Mouse (Mus musculus) embryonic facial prominence, embryonic 14.5 days (tissue): ENCODE results near the gene Abhd11. TPM values are rescaled to one million over a fixed set of nuclear protein-coding genes. Genes with fewer than 3 reads are reported as not detected.
A peak's percentile ranks its signal among the peaks of the same experiment; 100 is the strongest.

Source experiments
- ATAC-seq: fragments of 200-750 bp; cut with Nextera tagmentation; 2 replicates; pipeline ENCODE4 v1.8.0; 2017; ENCODE audit warnings: low read depth, moderate number of reproducible peaks, moderate TSS enrichment
- DNase-seq: peaks from one replicate; pipeline ENCODE4 v3.0.0-alpha.2; 2015; ENCODE audit warnings: low spot score
- H3K27ac ChIP-seq: fragments of 300-500 bp; sonication (generic); replicated peaks from 2 replicates; pipeline ENCODE4 v1.5.1; 2014; ENCODE audit warnings: low read depth, mild to moderate bottlenecking, low read length, moderate library complexity
- H3K27me3 ChIP-seq: fragments of 300-500 bp; sonication (generic); replicated peaks from 2 replicates; pipeline ENCODE4 v1.6.1; 2014; ENCODE audit warnings: low read length; ENCODE audit not compliant: control insufficient read depth, insufficient read depth
- H3K36me3 ChIP-seq: fragments of 300-500 bp; sonication (generic); 2 replicates; pipeline ENCODE4 v1.6.1; 2014; ENCODE audit warnings: low read length, mixed read lengths; ENCODE audit not compliant: control insufficient read depth, insufficient read depth
- H3K4me1 ChIP-seq: fragments of 300-500 bp; sonication (generic); 2 replicates; pipeline ENCODE4 v1.6.1; 2014; ENCODE audit warnings: antibody characterized with exemption, low read length; ENCODE audit not compliant: control insufficient read depth, insufficient read depth
- H3K4me2 ChIP-seq: fragments of 300-500 bp; sonication (generic); 2 replicates; pipeline ENCODE4 v1.6.1; 2014; ENCODE audit warnings: low read depth, mild to moderate bottlenecking, low read length, moderate library complexity, mixed read lengths
- H3K4me3 ChIP-seq: fragments of 300-500 bp; sonication (generic); 2 replicates; pipeline ENCODE4 v1.5.1; 2014; ENCODE audit warnings: low read depth, mild to moderate bottlenecking, low read length
- H3K9ac ChIP-seq: fragments of 300-500 bp; sonication (generic); 2 replicates; pipeline ENCODE4 v1.6.1; 2014; ENCODE audit warnings: low read depth, mild to moderate bottlenecking, low read length, moderate library complexity, mixed read lengths
- H3K9me3 ChIP-seq: fragments of 300-500 bp; sonication (generic); 2 replicates; pipeline ENCODE4 v1.6.1; 2016; ENCODE audit warnings: low read length; ENCODE audit not compliant: control insufficient read depth
- WGBS: fragments of 180-500 bp; shearing (Covaris S2); extraction: QIAGEN DNeasy Blood & Tissue Kit; methylation state at CpG from one replicate; pipeline ENCODE4 v1.1.7; 2014; 5-methylcytosine and 5-hydroxymethylcytosine counted together
- polyA plus RNA-seq: library from polyadenylated mRNA; unstranded; fragments of >200 nt; fragmentation: Nextera tagmentation; extraction: Ambion mirVana; gene quantifications from 2 replicates; pipeline ENCODE4 v1.2.1, GENCODE M21; 2014

The Abhd11 gene
- polyA plus RNA-seq, 1 experiment from 2014 or later: 61.3 TPM

DNA sequence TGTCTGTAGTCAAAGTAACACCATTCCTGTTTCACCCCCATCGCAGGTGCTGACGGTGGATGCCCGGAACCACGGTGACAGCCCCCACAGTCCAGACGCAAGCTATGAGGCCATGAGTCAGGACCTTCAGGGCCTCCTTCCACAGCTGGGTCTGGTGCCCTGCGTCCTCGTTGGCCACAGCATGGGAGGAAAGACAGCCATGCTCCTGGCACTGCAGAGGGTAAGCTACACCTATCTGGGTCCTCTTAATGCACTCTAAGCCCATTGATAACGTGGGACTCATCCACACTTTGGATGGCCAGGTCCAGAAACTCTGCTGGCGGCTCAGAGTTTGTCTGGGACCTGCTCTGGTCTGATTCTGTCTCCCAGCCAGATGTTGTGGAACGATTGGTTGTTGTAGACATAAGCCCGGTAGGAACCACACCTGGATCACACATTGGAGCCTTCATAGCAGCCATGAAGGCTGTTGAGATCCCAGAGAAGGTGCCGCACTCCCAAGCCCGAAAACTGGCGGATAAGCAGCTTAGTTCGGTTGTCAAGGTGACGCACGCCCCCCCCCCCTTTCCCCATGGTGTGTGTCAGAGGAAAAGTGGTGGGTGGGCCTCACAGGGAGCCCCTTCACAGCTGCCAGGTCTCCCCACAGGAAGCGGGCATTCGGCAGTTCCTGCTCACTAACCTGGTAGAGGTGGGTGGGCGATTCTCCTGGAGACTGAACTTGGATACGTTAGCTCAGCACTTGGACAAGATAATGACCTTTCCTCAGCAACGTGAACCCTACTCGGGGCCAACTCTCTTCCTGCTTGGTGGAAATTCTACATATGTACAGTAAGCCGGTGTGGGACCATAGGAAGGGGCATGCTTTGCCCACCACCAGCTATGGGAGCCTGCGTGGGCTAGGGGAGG, 2.1 kb downstream of the Abhd11 start:
- H3K36me3 ChIP-seq: peaks cover 4% of the 10 kb centered on the region; the same call in 1 of the 2 replicates
- no peaks in the 10 kb centered on the region for H3K9me3 ChIP-seq
- H3K4me2 ChIP-seq: peak overlapping the region; percentile 67
- H3K4me1 ChIP-seq: peaks cover 19% of the 10 kb centered on the region
- H3K27me3 ChIP-seq: no peaks in the 10 kb centered on the region
- ATAC-seq: no peak
- no peak overlapping the region for H3K9ac ChIP-seq
- no peak for DNase-seq
- WGBS: 88% methylated on average over 25 of the region's 25 CpGs
- no peak overlapping the region; the same call in 1 of the 2 replicates for H3K4me3 ChIP-seq
- H3K27ac ChIP-seq: no peak overlapping the region

GRCm38 (mm10) chr5:135011809-135012613, 3.1 kb downstream of the Abhd11 start:
- no peak overlapping the region for H3K27ac ChIP-seq
- peaks cover 4% of the 10 kb centered on the region; the same call in 1 of the 2 replicates for H3K36me3 ChIP-seq
- H3K27me3 ChIP-seq: no peaks in the 10 kb centered on the region
- H3K9ac ChIP-seq: 0 out of 2 replicates have a peak overlapping the region, but pooled peaks have one; percentile 26
- ATAC-seq (no peak), DNase-seq (peak; percentile 53)
- no peaks in the 10 kb centered on the region for H3K9me3 ChIP-seq
- 25% methylated on average over 21 of the region's 26 CpGs for WGBS
- no peak overlapping the region; the same call in 1 of the 2 replicates for H3K4me3 ChIP-seq
- H3K4me2 ChIP-seq: peak overlapping the region; percentile 37
- H3K4me1 ChIP-seq: peaks cover 19% of the 10 kb centered on the region

- peaks cover 4% of the 10 kb centered on the region; the same call in 1 of the 2 replicates for H3K36me3 ChIP-seq
- no peak overlapping the region; the same call in 1 of the 2 replicates for H3K4me3 ChIP-seq
- H3K27ac ChIP-seq: no peak overlapping the region
These were observed 3.9 kb downstream of the Abhd11 start for GRCm38 (mm10) chr5:135012671-135013441.

GRCm38 (mm10) chr5:135015497-135015896, 6.5 kb downstream of the Abhd11 start:
- WGBS: 13% methylated on average over 7 of the region's 7 CpGs

More at GRCm38 (mm10) chr5:135012671-135013441, 3.9 kb downstream of the Abhd11 start:
- Histone ChIP-seq H3K27me3 (no peaks in the 10 kb centered on the region), H3K4me1 (peaks cover 19% of the 10 kb centered on the region), H3K9ac (0 out of 2 replicates have a peak overlapping the region, but pooled peaks have one; percentile 26), H3K9me3 (no peaks in the 10 kb centered on the region), H3K4me2 (peak overlapping the region; percentile 37)
- peak; percentile 61 for DNase-seq
- no peak for ATAC-seq
- WGBS: 6% methylated on average over 13 of the region's 16 CpGs

GRCm38 (mm10) chr5:135016224-135016759, 7.3 kb downstream of the Abhd11 start:
- H3K9ac ChIP-seq: no peak overlapping the region
- ATAC-seq: no peak
- no peak overlapping the region for H3K4me2 ChIP-seq
- H3K27ac ChIP-seq: no peak overlapping the region
- WGBS: 53% methylated on average over 4 of the region's 4 CpGs
- no peaks in the 10 kb centered on the region for H3K27me3 ChIP-seq
- peaks cover 10% of the 10 kb centered on the region for H3K4me1 ChIP-seq
- no peaks in the 10 kb centered on the region for H3K36me3 ChIP-seq
- no peaks in the 10 kb centered on the region for H3K9me3 ChIP-seq
- H3K4me3 ChIP-seq: no peak overlapping the region
- DNase-seq: no peak

More at GRCm38 (mm10) chr5:135015497-135015896, 6.5 kb downstream of the Abhd11 start:
- no peak overlapping the region for H3K4me2 ChIP-seq
- H3K27me3 ChIP-seq: no peaks in the 10 kb centered on the region
- peak; percentile 76 for DNase-seq
- no peaks in the 10 kb centered on the region for H3K9me3 ChIP-seq
- no peak overlapping the region for H3K27ac ChIP-seq
- no peak overlapping the region for H3K9ac ChIP-seq
- peak; percentile 17; the same call in 1 of the 2 replicates for ATAC-seq
- no peak overlapping the region for H3K4me3 ChIP-seq
- H3K4me1 ChIP-seq: peaks cover 14% of the 10 kb centered on the region
- H3K36me3 ChIP-seq: peaks cover 4% of the 10 kb centered on the region; the same call in 1 of the 2 replicates

- no peak overlapping the region for H3K4me2 ChIP-seq
- WGBS: 64% methylated on average over 6 of the region's 6 CpGs
- no peaks in the 10 kb centered on the region for H3K27me3 ChIP-seq
- no peak overlapping the region for H3K9ac ChIP-seq
- no peak overlapping the region; the same call in 1 of the 2 replicates for H3K27ac ChIP-seq
- H3K36me3 ChIP-seq: no peaks in the 10 kb centered on the region
- H3K9me3 ChIP-seq: no peaks in the 10 kb centered on the region
- no peak for ATAC-seq
- DNase-seq: peak; percentile 83
- H3K4me1 ChIP-seq: peaks cover 25% of the 10 kb centered on the region
- no peak overlapping the region for H3K4me3 ChIP-seq
These were observed 12.9 kb downstream of the Abhd11 start for GRCm38 (mm10) chr5:135021814-135022213.

DNA sequence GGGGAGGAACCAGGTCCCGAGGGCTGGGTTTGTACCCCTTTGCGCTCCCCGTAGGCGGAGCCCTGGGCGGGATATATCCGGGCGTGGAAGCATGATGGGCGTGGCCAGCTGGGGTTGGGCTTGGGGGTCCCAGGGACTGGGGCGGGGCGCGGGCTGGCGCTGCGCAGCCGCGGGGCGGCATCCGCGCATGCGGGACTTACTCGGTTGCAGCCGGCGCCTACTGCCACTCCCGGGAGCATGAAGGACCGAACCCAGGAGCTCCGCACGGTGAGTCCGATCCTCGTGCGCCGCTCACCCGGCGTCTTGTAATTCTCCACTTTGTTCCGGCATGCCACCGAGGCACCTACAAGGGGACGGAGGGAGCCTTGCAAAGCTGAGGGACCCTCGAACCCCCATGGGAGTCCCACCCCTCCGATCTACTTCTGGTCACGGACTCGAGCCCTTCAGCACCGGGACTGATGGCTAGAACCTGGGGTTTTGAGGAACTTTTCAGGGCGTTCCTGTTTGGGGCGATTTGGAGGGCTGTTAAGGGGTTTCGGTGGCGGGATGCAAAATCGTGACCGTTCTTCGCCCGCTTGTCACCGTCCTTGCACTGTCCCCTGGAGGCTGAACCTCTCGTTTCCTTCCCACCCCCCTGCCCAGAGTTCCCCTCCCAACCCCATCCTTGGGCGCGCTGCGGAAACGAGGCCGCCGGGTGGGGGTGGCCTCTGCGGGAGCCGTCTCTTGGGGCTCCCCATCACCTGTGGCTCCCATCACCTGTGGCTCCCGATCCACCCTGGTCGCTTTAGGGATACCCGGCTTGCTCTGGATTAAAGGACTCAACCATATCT, 14.6 kb downstream of the Abhd11 start, which contains the start of gene Stx1a:
Gene Stx1a (plus strand): TSS at position 139 of the 830 bp plus-strand sequence.
- H3K4me1 ChIP-seq: peaks cover 28% of the 10 kb centered on the region
- 0% methylated on average over 32 of the region's 61 CpGs for WGBS
- peak; percentile 96 for ATAC-seq
- peak within 1 kb of the TSS; percentile 48; the same call in 1 of the 2 replicates for H3K27ac ChIP-seq
- H3K27me3 ChIP-seq: no peaks in the 10 kb centered on the region
- DNase-seq: peak; percentile 97
- peak within 1 kb of the TSS; percentile 81 for H3K9ac ChIP-seq
- H3K9me3 ChIP-seq: no peaks in the 10 kb centered on the region
- no peaks in the 10 kb centered on the region for H3K36me3 ChIP-seq
- H3K4me2 ChIP-seq: peak within 1 kb of the TSS; percentile 96
- peak within 1 kb of the TSS; percentile 83 for H3K4me3 ChIP-seq
